ENCODE assay signal across 21 mouse cellular contexts in the genomic region with DNA sequence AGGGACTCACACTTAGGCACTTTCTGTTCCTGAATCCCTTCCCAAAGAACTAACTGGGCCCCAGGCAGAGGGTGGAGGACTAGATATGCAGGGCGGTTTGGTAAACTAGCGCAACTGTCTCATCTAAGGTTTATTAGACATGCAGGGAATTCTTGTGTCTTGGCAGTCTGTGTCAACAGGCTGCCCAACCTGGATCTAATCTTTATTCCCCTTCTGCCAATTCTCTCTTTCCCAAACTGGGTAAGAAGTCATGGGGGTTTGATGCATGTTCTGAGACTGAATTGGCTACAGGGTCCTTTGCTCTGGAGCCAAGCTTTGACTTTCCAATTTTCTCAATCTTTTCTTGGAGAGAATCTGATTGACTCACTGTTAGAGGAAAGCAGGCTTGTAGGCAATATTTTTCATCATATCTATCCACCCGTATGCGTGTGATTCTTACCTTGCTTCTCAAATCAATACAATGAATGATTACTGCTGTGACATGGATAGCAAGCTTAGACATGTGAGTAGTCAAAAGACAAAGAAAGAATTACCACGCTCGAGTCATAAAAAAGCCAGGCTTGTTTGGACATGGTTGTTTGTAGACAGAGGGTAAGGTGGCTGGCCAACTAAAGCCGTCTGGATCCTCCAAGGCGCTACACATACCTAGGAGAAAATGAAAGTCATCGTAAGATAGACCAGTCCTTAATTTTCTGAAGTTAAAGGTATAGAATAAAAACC.
A peak's percentile ranks its signal among the peaks of the same experiment; 100 is the strongest.
DNase-seq lines count a peak whose midpoint lies in the region; ATAC-seq and TF ChIP-seq lines count a peak whose summit lies in the region.
"Had no signal": no experiment of that assay in that cellular context is flagged by ENCODE, and none has a peak within 500 bp of the region (broad histone marks: within the 10 kb centered on the region; RNA-seq: fewer than 3 reads in every experiment).

No protein-coding gene starts in this region.

- 87% methylated on average over 9 of the region's 9 CpGs for WGBS in forebrain, postnatal 0 days
- 93% methylated on average over 9 of the region's 9 CpGs for WGBS in forebrain, embryonic 13.5 days
- whole genome bisulfite sequencing in embryonic facial prominence, embryonic 10.5 days = 92% methylated on average over 9 of the region's 9 CpGs

- no peak for TF ChIP-seq CTCF in forebrain, postnatal 0 days (IDR thresholded peaks at IDR 0.05; ENCODE audit: low read depth)

- no peaks in the 10 kb centered on the region for H3K27me3 ChIP-seq in forebrain, postnatal 0 days (ENCODE audit: insufficient read depth, low read length)
- no peaks in the 10 kb centered on the region for H3K27me3 ChIP-seq in forebrain, embryonic 13.5 days
- H3K27me3 ChIP-seq in embryonic facial prominence, embryonic 10.5 days (replicated peaks; ENCODE audit: low read depth, poor library complexity, severe bottlenecking) = no peaks in the 10 kb centered on the region
- H3K27me3 ChIP-seq: embryonic facial prominence, embryonic 13.5 days; embryonic facial prominence, embryonic 15.5 days had no signal

- H3K36me3 ChIP-seq in forebrain, postnatal 0 days (ENCODE audit: insufficient read depth) = no peaks in the 10 kb centered on the region
- no peaks in the 10 kb centered on the region for H3K36me3 ChIP-seq in forebrain, embryonic 13.5 days (ENCODE audit: poor library complexity, severe bottlenecking)
- H3K36me3 ChIP-seq in embryonic facial prominence, embryonic 10.5 days (replicated peaks) = no peaks in the 10 kb centered on the region
- H3K36me3 ChIP-seq: embryonic facial prominence, embryonic 13.5 days; embryonic facial prominence, embryonic 15.5 days; forebrain, embryonic 10.5 days had no signal

- peak; percentile 53; the same call in 1 of the 2 replicates for ATAC-seq in forebrain, postnatal 0 days
- no peak for ATAC-seq in forebrain, embryonic 13.5 days
- ATAC-seq: forebrain, embryonic 14.5 days had no signal

- H3K9ac ChIP-seq in forebrain, postnatal 0 days = no peak overlapping the region
- no peak overlapping the region for H3K9ac ChIP-seq in forebrain, embryonic 13.5 days
- H3K9ac ChIP-seq: embryonic facial prominence, embryonic 13.5 days; embryonic facial prominence, embryonic 15.5 days had no signal

- H3K27ac ChIP-seq in forebrain, postnatal 0 days (ENCODE audit: low read depth, low read length) = no peak overlapping the region
- no peak overlapping the region for H3K27ac ChIP-seq in forebrain, embryonic 13.5 days
- H3K27ac ChIP-seq in embryonic facial prominence, embryonic 10.5 days (replicated peaks) = no peak overlapping the region
- H3K27ac ChIP-seq: embryonic facial prominence, embryonic 13.5 days; embryonic facial prominence, embryonic 15.5 days; forebrain, embryonic 10.5 days had no signal

- H3K4me3 ChIP-seq in forebrain, postnatal 0 days (ENCODE audit: low read depth, low read length) = no peak overlapping the region
- H3K4me3 ChIP-seq in forebrain, embryonic 13.5 days = no peak overlapping the region
- no peak overlapping the region for H3K4me3 ChIP-seq in embryonic facial prominence, embryonic 10.5 days
- H3K4me3 ChIP-seq: embryonic facial prominence, embryonic 13.5 days; embryonic facial prominence, embryonic 15.5 days; erythroblast, embryonic 14.5 days; forebrain, embryonic 10.5 days had no signal

- no peaks in the 10 kb centered on the region for H3K4me1 ChIP-seq in forebrain, postnatal 0 days (ENCODE audit: insufficient read depth)
- no peaks in the 10 kb centered on the region for H3K4me1 ChIP-seq in forebrain, embryonic 13.5 days
- no peaks in the 10 kb centered on the region for H3K4me1 ChIP-seq in embryonic facial prominence, embryonic 10.5 days
- H3K4me1 ChIP-seq: embryonic facial prominence, embryonic 13.5 days; embryonic facial prominence, embryonic 15.5 days; forebrain, embryonic 10.5 days had no signal

- no peaks in the 10 kb centered on the region for H3K9me3 ChIP-seq in forebrain, postnatal 0 days (ENCODE audit: low read length)
- H3K9me3 ChIP-seq in forebrain, embryonic 13.5 days (replicated peaks) = no peaks in the 10 kb centered on the region
- H3K9me3 ChIP-seq in embryonic facial prominence, embryonic 10.5 days = no peaks in the 10 kb centered on the region
- H3K9me3 ChIP-seq: embryonic facial prominence, embryonic 13.5 days; embryonic facial prominence, embryonic 15.5 days had no signal

- DNase-seq in forebrain, postnatal 0 days = peak; percentile 18
- peak; percentile 8 for DNase-seq in brain, embryonic 18.5 days (ENCODE audit: low read depth, low spot score)
- DNase-seq in fat pad, adult 2 months (ENCODE audit: extremely low read depth, low read depth, low spot score) = peak; percentile 94
- peak; percentile 95 for DNase-seq in gonadal fat pad, adult 2 months (ENCODE audit: low read depth)
- DNase-seq in heart, adult 8-10 months (ENCODE audit: low spot score) = no peak
- no peak for DNase-seq in ovary, adult 18-20 months (ENCODE audit: low spot score)
- no peak for DNase-seq in embryonic facial prominence, embryonic 10.5 days (ENCODE audit: low spot score)
- DNase-seq: adrenal gland, adult 2 months; adrenal gland, postnatal 10 days; adrenal gland, postnatal 25 days; cerebellum, adult 11-12 months; cerebellum, adult 2 months; cerebellum, adult 9-10 months; cerebellum, postnatal 10 days; cerebellum, postnatal 25 days had no signal

- H3K4me2 ChIP-seq in forebrain, postnatal 0 days (ENCODE audit: low read depth) = no peak overlapping the region
- H3K4me2 ChIP-seq in forebrain, embryonic 13.5 days = no peak overlapping the region
- H3K4me2 ChIP-seq: embryonic facial prominence, embryonic 13.5 days; embryonic facial prominence, embryonic 15.5 days had no signal

Comparison
In these comparisons a context has a peak if more than half of its experiments do, and no peak if none do; other contexts are left out.
1. DNase-seq: peak in forebrain, postnatal 0 days (single experiment), brain, embryonic 18.5 days (single experiment), fat pad, adult 2 months (single experiment) and gonadal fat pad, adult 2 months (single experiment); none in heart, adult 8-10 months (single experiment), ovary, adult 18-20 months (single experiment) and embryonic facial prominence, embryonic 10.5 days (single experiment).